Mouse (Mus musculus): ENCODE measurements around the gene Ttc23l. TPM values are rescaled to one million over a fixed set of nuclear protein-coding genes. Genes with fewer than 3 reads are reported as not detected.
"Not testable (repeated sequence)": the region's sequence is repeated elsewhere in the genome, so short reads cannot be mapped to it uniquely, and the experiment has no call there.

Ttc23l gene
- polyA plus RNA-seq, 1 experiment from 2014 or later, result not detected

- Histone ChIP-seq H3K36me3 (peaks cover 27% of the 10 kb centered on the region), H3K4me3 (no peak overlapping the region), H3K4me1 (no peaks in the 10 kb centered on the region), H3K27me3 (ENCODE audit: low read depth, poor library complexity, severe bottlenecking) (no peaks in the 10 kb centered on the region), H3K9me3 (replicated peaks) (no peaks in the 10 kb centered on the region), H3K27ac (replicated peaks) (no peak overlapping the region)
- DNase-seq (ENCODE audit: low spot score), result no peak
- 57% methylated on average over 1 of the region's 1 CpGs for WGBS
These were observed 5.7 kb upstream of the Ttc23l start for GRCm38 (mm10) chr15:10564201-10564600.

GRCm38 (mm10) chr15:10562281-10562680, 3.8 kb upstream of the Ttc23l start:
- Histone ChIP-seq H3K9me3 (replicated peaks) (no peaks in the 10 kb centered on the region), H3K27me3 (ENCODE audit: low read depth, poor library complexity, severe bottlenecking) (no peaks in the 10 kb centered on the region), H3K4me3 (no peak overlapping the region), H3K36me3 (peaks cover 8% of the 10 kb centered on the region), H3K27ac (replicated peaks) (no peak overlapping the region), H3K4me1 (no peaks in the 10 kb centered on the region)
- DNase-seq (ENCODE audit: low spot score), result no peak

- Histone ChIP-seq H3K4me3 (no peak overlapping the region), H3K9me3 (replicated peaks) (no peaks in the 10 kb centered on the region), H3K27ac (replicated peaks) (no peak overlapping the region), H3K27me3 (ENCODE audit: low read depth, poor library complexity, severe bottlenecking) (no peaks in the 10 kb centered on the region), H3K4me1 (no peaks in the 10 kb centered on the region), H3K36me3 (no peaks in the 10 kb centered on the region)
- no peak for DNase-seq (ENCODE audit: low spot score)
- WGBS, result 91% methylated on average over 7 of the region's 7 CpGs
These were observed 1.5 kb upstream of the Ttc23l start for GRCm38 (mm10) chr15:10560005-10560404.

GRCm38 (mm10) chr15:10554336-10554735, 4.1 kb downstream of the Ttc23l start:
- Histone ChIP-seq H3K27me3 (ENCODE audit: low read depth, poor library complexity, severe bottlenecking) (no peaks in the 10 kb centered on the region), H3K9me3 (replicated peaks) (no peaks in the 10 kb centered on the region), H3K27ac (replicated peaks) (no peak overlapping the region), H3K36me3 (no peaks in the 10 kb centered on the region), H3K4me1 (no peaks in the 10 kb centered on the region), H3K4me3 (no peak overlapping the region)
- no peak for DNase-seq (ENCODE audit: low spot score)

GRCm38 (mm10) chr15:10540271-10541088, 18.0 kb downstream of the Ttc23l start:
- Histone ChIP-seq H3K4me3 (no peak overlapping the region), H3K36me3 (no peaks in the 10 kb centered on the region), H3K4me1 (no peaks in the 10 kb centered on the region; the same call in none of the 2 replicates), H3K9me3 (replicated peaks) (no peaks in the 10 kb centered on the region), H3K27ac (replicated peaks) (no peak overlapping the region), H3K27me3 (ENCODE audit: low read depth, poor library complexity, severe bottlenecking) (no peaks in the 10 kb centered on the region)
- WGBS, result 82% methylated on average over 16 of the region's 16 CpGs
- no peak for DNase-seq (ENCODE audit: low spot score)

GRCm38 (mm10) chr15:10535969-10536368, 22.5 kb downstream of the Ttc23l start:
- peaks cover 1% of the 10 kb centered on the region for H3K4me1 ChIP-seq

GRCm38 (mm10) chr15:10534591-10534990, 23.9 kb downstream of the Ttc23l start:
- DNase-seq (ENCODE audit: low spot score), result no peak
- no peaks in the 10 kb centered on the region for H3K9me3 ChIP-seq (replicated peaks)
- H3K27ac ChIP-seq (replicated peaks), result no peak overlapping the region
- no peak overlapping the region for H3K4me3 ChIP-seq
- no peaks in the 10 kb centered on the region for H3K36me3 ChIP-seq
- H3K27me3 ChIP-seq (ENCODE audit: low read depth, poor library complexity, severe bottlenecking), result no peaks in the 10 kb centered on the region
- H3K4me1 ChIP-seq, result peaks cover 5% of the 10 kb centered on the region; the same call in 1 of the 2 replicates
- WGBS, result 91% methylated on average over 5 of the region's 5 CpGs

More at GRCm38 (mm10) chr15:10535969-10536368, 22.5 kb downstream of the Ttc23l start:
- no peaks in the 10 kb centered on the region for H3K36me3 ChIP-seq
- no peak for DNase-seq (ENCODE audit: low spot score)
- H3K9me3 ChIP-seq (replicated peaks), result no peaks in the 10 kb centered on the region
- 89% methylated on average over 7 of the region's 7 CpGs for WGBS
- H3K27me3 ChIP-seq (ENCODE audit: low read depth, poor library complexity, severe bottlenecking), result no peaks in the 10 kb centered on the region
- no peak overlapping the region for H3K4me3 ChIP-seq
- H3K27ac ChIP-seq (replicated peaks), result no peak overlapping the region

- H3K27ac ChIP-seq (replicated peaks); H3K27me3 ChIP-seq (ENCODE audit: low read depth, poor library complexity, severe bottlenecking); DNase-seq (ENCODE audit: low spot score); H3K9me3 ChIP-seq (replicated peaks); H3K4me1 ChIP-seq; H3K36me3 ChIP-seq; H3K4me3 ChIP-seq: not testable (repeated sequence)
- WGBS, result 88% methylated on average over 10 of the region's 10 CpGs
These were observed 25.1 kb downstream of the Ttc23l start for GRCm38 (mm10) chr15:10533361-10533760.

GRCm38 (mm10) chr15:10531352-10531751, 27.1 kb downstream of the Ttc23l start:
- Histone ChIP-seq H3K36me3 (no peaks in the 10 kb centered on the region), H3K27me3 (ENCODE audit: low read depth, poor library complexity, severe bottlenecking) (no peaks in the 10 kb centered on the region), H3K4me1 (peaks cover 5% of the 10 kb centered on the region; the same call in 1 of the 2 replicates), H3K9me3 (replicated peaks) (no peaks in the 10 kb centered on the region), H3K27ac (replicated peaks) (no peak overlapping the region), H3K4me3 (no peak overlapping the region)
- 85% methylated on average over 4 of the region's 4 CpGs for WGBS
- DNase-seq (ENCODE audit: low spot score), result no peak

- H3K27ac ChIP-seq (replicated peaks), result no peak overlapping the region
- no peaks in the 10 kb centered on the region for H3K9me3 ChIP-seq (replicated peaks)
- H3K36me3 ChIP-seq, result no peaks in the 10 kb centered on the region
- H3K4me1 ChIP-seq, result peaks cover 3% of the 10 kb centered on the region; the same call in 1 of the 2 replicates
- H3K27me3 ChIP-seq (ENCODE audit: low read depth, poor library complexity, severe bottlenecking), result no peaks in the 10 kb centered on the region
- no peak overlapping the region for H3K4me3 ChIP-seq
- no peak for DNase-seq (ENCODE audit: low spot score)
- WGBS, result 84% methylated on average over 1 of the region's 1 CpGs
These were observed 32.6 kb downstream of the Ttc23l start for GRCm38 (mm10) chr15:10525896-10526295.

GRCm38 (mm10) chr15:10515166-10515565, 43.3 kb downstream of the Ttc23l start:
- Histone ChIP-seq H3K4me3 (no peak overlapping the region), H3K9me3 (replicated peaks) (no peaks in the 10 kb centered on the region), H3K27ac (replicated peaks) (no peak overlapping the region), H3K4me1 (no peaks in the 10 kb centered on the region), H3K36me3 (no peaks in the 10 kb centered on the region), H3K27me3 (ENCODE audit: low read depth, poor library complexity, severe bottlenecking) (no peaks in the 10 kb centered on the region)
- 90% methylated on average over 7 of the region's 7 CpGs for WGBS
- DNase-seq (ENCODE audit: low spot score), result no peak

- no peaks in the 10 kb centered on the region for H3K4me1 ChIP-seq
- H3K27ac ChIP-seq (replicated peaks), result no peak overlapping the region
- no peaks in the 10 kb centered on the region for H3K9me3 ChIP-seq (replicated peaks)
- no peaks in the 10 kb centered on the region for H3K36me3 ChIP-seq
- no peak for DNase-seq (ENCODE audit: low spot score)
- WGBS, result 78% methylated on average over 11 of the region's 11 CpGs
- H3K4me3 ChIP-seq, result no peak overlapping the region
- no peaks in the 10 kb centered on the region for H3K27me3 ChIP-seq (ENCODE audit: low read depth, poor library complexity, severe bottlenecking)
These were observed 52.4 kb downstream of the Ttc23l start for GRCm38 (mm10) chr15:10506099-10506498.

- 0 out of 2 replicates have a peak overlapping the region, but pooled peaks have one; percentile 13 for H3K27ac ChIP-seq (replicated peaks)
- no peaks in the 10 kb centered on the region for H3K9me3 ChIP-seq (replicated peaks)
- no peaks in the 10 kb centered on the region for H3K27me3 ChIP-seq (ENCODE audit: low read depth, poor library complexity, severe bottlenecking)
- peaks cover 4% of the 10 kb centered on the region for H3K36me3 ChIP-seq
- 61% methylated on average over 11 of the region's 11 CpGs for WGBS
- no peaks in the 10 kb centered on the region for H3K4me1 ChIP-seq
- H3K4me3 ChIP-seq, result no peak overlapping the region
- DNase-seq (ENCODE audit: low spot score), result peak; percentile 65
These were observed 57.4 kb downstream of the Ttc23l start for GRCm38 (mm10) chr15:10500838-10501719.
